Mouse (Mus musculus): ENCODE measurements around the gene Mfsd4a.

Mfsd4a gene

GRCm38 (mm10) chr1:132067261-132068255 lies at the start of gene Mfsd4a:
Mfsd4a (minus strand) TSS chr1:132068062.
- in situ Hi-C loops (cut with MboI, MseI) = no loop called here

- in situ Hi-C loops (cut with MboI, MseI) = loop anchor here (5.0 kb wide), 2 partner anchors 119 to 139 kb away; no protein-coding TSS in a partner anchor
Measured at GRCm38 (mm10) chr1:132116606-132117005, 48.7 kb upstream of the Mfsd4a start.

- in situ Hi-C loops (cut with MboI, MseI) = no loop called here
Measured at GRCm38 (mm10) chr1:132113098-132113497, 45.2 kb upstream of the Mfsd4a start.

- in situ Hi-C loops (cut with MboI, MseI) = no loop called here
Measured at GRCm38 (mm10) chr1:132112426-132112825, 44.6 kb upstream of the Mfsd4a start.

- in situ Hi-C loops (cut with MboI, MseI) = no loop called here
Measured at GRCm38 (mm10) chr1:132111411-132111810, 43.5 kb upstream of the Mfsd4a start.

GRCm38 (mm10) chr1:132109368-132109767 lies 41.5 kb upstream of the Mfsd4a start:
- in situ Hi-C loops (cut with MboI, MseI) = no loop called here

GRCm38 (mm10) chr1:132104353-132104752 lies 36.5 kb upstream of the Mfsd4a start:
- in situ Hi-C loops (cut with MboI, MseI) = no loop called here

GRCm38 (mm10) chr1:132101953-132102697 lies 34.3 kb upstream of the Mfsd4a start:
- in situ Hi-C loops (cut with MboI, MseI) = no loop called here

GRCm38 (mm10) chr1:132099775-132100174 lies 31.9 kb upstream of the Mfsd4a start:
- in situ Hi-C loops (cut with MboI, MseI) = no loop called here

GRCm38 (mm10) chr1:132099016-132099415 lies 31.2 kb upstream of the Mfsd4a start:
- in situ Hi-C loops (cut with MboI, MseI) = no loop called here

- in situ Hi-C loops (cut with MboI, MseI) = no loop called here
Measured at GRCm38 (mm10) chr1:132098076-132098475, 30.2 kb upstream of the Mfsd4a start.

GRCm38 (mm10) chr1:132095356-132096004 lies 27.6 kb upstream of the Mfsd4a start:
- in situ Hi-C loops (cut with MboI, MseI) = no loop called here

- in situ Hi-C loops (cut with MboI, MseI) = no loop called here
Measured at GRCm38 (mm10) chr1:132093269-132093668, 25.4 kb upstream of the Mfsd4a start.

GRCm38 (mm10) chr1:132090266-132090665 lies 22.4 kb upstream of the Mfsd4a start:
- in situ Hi-C loops (cut with MboI, MseI) = no loop called here

GRCm38 (mm10) chr1:132089767-132090166 lies 21.9 kb upstream of the Mfsd4a start:
- in situ Hi-C loops (cut with MboI, MseI) = no loop called here

- in situ Hi-C loops (cut with MboI, MseI) = no loop called here
Measured at GRCm38 (mm10) chr1:132088181-132088671, 20.4 kb upstream of the Mfsd4a start.

- in situ Hi-C loops (cut with MboI, MseI) = no loop called here
Measured at GRCm38 (mm10) chr1:132085181-132086049, 17.6 kb upstream of the Mfsd4a start.

- in situ Hi-C loops (cut with MboI, MseI) = no loop called here
Measured at GRCm38 (mm10) chr1:132078413-132078812, 10.6 kb upstream of the Mfsd4a start.

- in situ Hi-C loops (cut with MboI, MseI) = no loop called here
Measured at GRCm38 (mm10) chr1:132075576-132075975, 7.7 kb upstream of the Mfsd4a start.

GRCm38 (mm10) chr1:132070659-132071058 lies 2.8 kb upstream of the Mfsd4a start:
- in situ Hi-C loops (cut with MboI, MseI) = no loop called here

GRCm38 (mm10) chr1:132069436-132069835 lies 1.6 kb upstream of the Mfsd4a start:
- in situ Hi-C loops (cut with MboI, MseI) = no loop called here
